Mouse (Mus musculus) limb, embryonic 14.5 days (tissue): Measurements from ENCODE around the gene Tk2. TPM values are rescaled to one million over a fixed set of nuclear protein-coding genes. Genes with fewer than 3 reads are reported as not detected.

Experiments used
- ATAC-seq: fragments of 200-750 bp; cut with Nextera tagmentation; 2 replicates; pipeline ENCODE4 v1.8.0; 2017; ENCODE audit warnings: low read depth, moderate number of reproducible peaks, moderate TSS enrichment; ENCODE audit not compliant: low FRiP score
- DNase-seq: peaks from one replicate; pipeline ENCODE4 v3.0.0-alpha.2; 2015; ENCODE audit warnings: low spot score
- H3K27ac ChIP-seq: fragments of 300-500 bp; sonication (generic); replicated peaks from 2 replicates; pipeline ENCODE4 v1.5.1; 2014; ENCODE audit warnings: low read depth, mild to moderate bottlenecking, low read length, moderate library complexity, mixed read lengths
- H3K27me3 ChIP-seq: fragments of 300-500 bp; sonication (generic); 2 replicates; pipeline ENCODE4 v1.6.1; 2014; ENCODE audit warnings: low read length, mixed read lengths; ENCODE audit not compliant: control insufficient read depth, insufficient read depth
- H3K36me3 ChIP-seq: fragments of 300-500 bp; sonication (generic); 2 replicates; pipeline ENCODE4 v1.6.1; 2014; ENCODE audit warnings: mild to moderate bottlenecking, low read length, moderate library complexity, mixed read lengths; ENCODE audit not compliant: control insufficient read depth, insufficient read depth
- H3K4me1 ChIP-seq: fragments of 300-500 bp; sonication (generic); 2 replicates; pipeline ENCODE4 v1.6.1; 2014; ENCODE audit warnings: antibody characterized with exemption, low read length, mixed read lengths; ENCODE audit not compliant: control insufficient read depth, insufficient read depth
- H3K4me2 ChIP-seq: fragments of 300-500 bp; sonication (generic); replicated peaks from 2 replicates; pipeline ENCODE4 v1.6.1; 2014; ENCODE audit warnings: low read depth, mild to moderate bottlenecking, low read length, moderate library complexity; ENCODE audit not compliant: severe bottlenecking
- H3K4me3 ChIP-seq: fragments of 300-500 bp; sonication (generic); replicated peaks from 2 replicates; pipeline ENCODE4 v1.5.1; 2014; ENCODE audit warnings: low read length
- H3K9ac ChIP-seq: fragments of 300-500 bp; sonication (generic); 2 replicates; pipeline ENCODE4 v1.6.1; 2014; ENCODE audit warnings: mild to moderate bottlenecking, low read depth, low read length, moderate library complexity; ENCODE audit not compliant: severe bottlenecking
- H3K9me3 ChIP-seq: fragments of 300-500 bp; sonication (generic); 2 replicates; pipeline ENCODE4 v1.6.1; 2016; ENCODE audit warnings: low read length; ENCODE audit not compliant: control insufficient read depth
- POLR2A ChIP-seq: fragments of 200-500 bp; IDR thresholded peaks from 2 replicates; pipeline ENCODE4 v1.8.0; 2012; ENCODE audit warnings: inconsistent platforms, mild to moderate bottlenecking, moderate library complexity, borderline replicate concordance; ENCODE audit not compliant: insufficient read depth, insufficient read length; ENCODE audit errors: extremely low read depth
- WGBS: fragments of 180-500 bp; shearing (Covaris S2); extraction: QIAGEN DNeasy Blood & Tissue Kit; methylation state at CpG from one replicate; pipeline ENCODE4 v1.1.7; 2014; 5-methylcytosine and 5-hydroxymethylcytosine counted together
- polyA plus RNA-seq, 2 experiments: library from polyadenylated mRNA; depleted of rRNA in 1 of 2; stranded (reverse) in 1 of 2; unstranded in 1 of 2; fragments of >200 nt; fragmentation: Nextera tagmentation in 1 of 2; extraction: Ambion mirVana in 1 of 2; gene quantifications; 2 replicates each; pipeline versions ENCODE4 v1.2.1 to v1.2.3; 2012 to 2014

The Tk2 gene
- polyA plus RNA-seq, 2 experiments = 18.5 to 19.2 TPM

DNA sequence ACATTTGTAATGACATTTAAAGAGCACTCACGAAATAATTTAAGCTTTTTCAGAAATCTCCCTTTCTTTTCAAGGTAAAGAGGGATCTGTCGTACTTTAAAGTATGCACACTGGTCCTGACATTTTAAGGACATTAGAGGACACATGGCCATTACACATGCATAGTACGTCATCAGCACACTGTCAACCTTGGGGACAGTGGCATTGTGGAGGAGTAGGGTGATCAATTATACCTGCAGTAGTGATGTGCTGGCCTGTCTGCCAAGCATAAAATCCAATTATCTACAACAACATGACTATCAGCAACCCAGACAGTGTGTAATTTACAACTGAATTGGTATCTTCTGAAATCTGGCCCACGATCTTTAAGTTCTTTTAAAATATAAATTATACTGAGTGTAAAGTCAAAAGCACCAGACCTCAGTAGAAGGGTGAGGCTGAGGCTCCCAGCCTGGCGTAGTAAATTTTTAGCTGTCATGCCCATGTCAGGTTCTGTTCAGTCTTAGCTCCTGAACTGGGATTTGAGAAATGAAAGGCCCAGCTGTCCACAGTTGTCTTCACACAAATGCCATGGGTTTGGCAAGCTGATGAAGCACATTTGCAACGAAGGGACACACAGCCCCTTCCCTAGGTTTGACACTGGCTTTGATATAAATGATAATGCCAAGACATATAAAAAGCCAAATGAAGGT lies 57.4 kb downstream of the Tk2 start:
- H3K9ac ChIP-seq = no peak overlapping the region
- H3K4me2 ChIP-seq = no peak overlapping the region
- no peak overlapping the region for H3K4me3 ChIP-seq
- 72% methylated on average over 6 of the region's 6 CpGs for WGBS
- no peak for ATAC-seq
- no peak overlapping the region for H3K27ac ChIP-seq
- no peaks in the 10 kb centered on the region for H3K36me3 ChIP-seq
- no peak for TF ChIP-seq POLR2A
- H3K4me1 ChIP-seq = no peaks in the 10 kb centered on the region
- H3K9me3 ChIP-seq = no peaks in the 10 kb centered on the region
- no peaks in the 10 kb centered on the region for H3K27me3 ChIP-seq
- DNase-seq = no peak

DNA sequence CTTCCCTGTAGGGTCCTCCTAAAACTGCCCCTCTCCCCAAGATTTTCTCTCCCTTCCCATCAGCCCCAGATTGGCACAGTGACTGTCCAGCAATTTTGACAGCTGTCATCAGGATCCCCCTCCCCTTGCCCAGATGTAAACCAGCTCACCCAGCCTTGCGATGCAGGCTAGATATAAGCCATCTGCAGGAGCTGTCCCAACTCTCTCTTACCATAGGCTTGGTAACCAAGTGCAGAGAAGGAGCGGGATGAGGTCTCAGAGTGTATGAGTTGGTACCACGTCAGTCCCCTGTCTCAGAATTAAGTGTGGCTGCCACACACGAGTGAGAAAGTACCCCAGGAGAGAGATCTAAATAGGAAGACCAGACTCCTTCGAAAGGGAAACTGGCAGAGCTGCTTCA lies 59.9 kb downstream of the Tk2 start:
- no peak overlapping the region for H3K9ac ChIP-seq
- no peaks in the 10 kb centered on the region for H3K4me1 ChIP-seq
- H3K4me3 ChIP-seq = no peak overlapping the region
- no peak for ATAC-seq
- WGBS = 57% methylated on average over 5 of the region's 5 CpGs
- H3K27me3 ChIP-seq = no peaks in the 10 kb centered on the region
- no peak overlapping the region for H3K27ac ChIP-seq
- no peaks in the 10 kb centered on the region for H3K36me3 ChIP-seq
- no peak for TF ChIP-seq POLR2A
- H3K4me2 ChIP-seq = no peak overlapping the region
- H3K9me3 ChIP-seq = no peaks in the 10 kb centered on the region
- DNase-seq = no peak

DNA sequence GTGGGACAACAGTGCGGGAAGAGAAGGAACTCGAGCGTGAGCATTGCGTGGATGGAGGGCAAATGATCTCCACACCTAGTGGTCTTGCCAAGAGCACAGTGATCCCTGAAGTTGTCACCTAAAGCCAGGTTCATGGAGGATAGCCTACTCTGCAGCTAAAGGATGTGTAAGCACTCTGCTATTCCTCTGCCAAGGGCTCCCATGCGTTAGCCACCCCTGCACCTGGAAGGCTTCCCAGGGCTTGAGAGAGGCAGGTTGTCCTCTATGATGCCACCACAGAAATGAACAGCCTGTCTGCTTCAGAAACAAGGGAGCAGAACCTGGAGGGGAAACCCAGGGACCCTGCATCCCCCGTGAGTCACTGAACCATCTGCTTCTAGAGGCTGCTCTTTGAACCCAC lies 60.7 kb downstream of the Tk2 start:
- 85% methylated on average over 6 of the region's 6 CpGs for WGBS
- ATAC-seq (no peak), DNase-seq (no peak)
- Histone ChIP-seq H3K9ac (no peak overlapping the region), H3K36me3 (no peaks in the 10 kb centered on the region), H3K4me2 (no peak overlapping the region), H3K27me3 (no peaks in the 10 kb centered on the region), H3K9me3 (no peaks in the 10 kb centered on the region), H3K4me3 (no peak overlapping the region), H3K27ac (no peak overlapping the region), H3K4me1 (no peaks in the 10 kb centered on the region)
- TF ChIP-seq POLR2A = no peak

- DNase-seq (no peak), ATAC-seq (no peak)
- Histone ChIP-seq H3K27me3 (no peaks in the 10 kb centered on the region), H3K4me3 (no peak overlapping the region), H3K9me3 (no peaks in the 10 kb centered on the region), H3K9ac (no peak overlapping the region), H3K36me3 (no peaks in the 10 kb centered on the region), H3K4me1 (no peaks in the 10 kb centered on the region), H3K4me2 (no peak overlapping the region), H3K27ac (no peak overlapping the region)
- no peak for TF ChIP-seq POLR2A
- WGBS = 91% methylated on average over 4 of the region's 4 CpGs
These were observed 61.5 kb downstream of the Tk2 start for GRCm38 (mm10) chr8:104186827-104187226.

DNA sequence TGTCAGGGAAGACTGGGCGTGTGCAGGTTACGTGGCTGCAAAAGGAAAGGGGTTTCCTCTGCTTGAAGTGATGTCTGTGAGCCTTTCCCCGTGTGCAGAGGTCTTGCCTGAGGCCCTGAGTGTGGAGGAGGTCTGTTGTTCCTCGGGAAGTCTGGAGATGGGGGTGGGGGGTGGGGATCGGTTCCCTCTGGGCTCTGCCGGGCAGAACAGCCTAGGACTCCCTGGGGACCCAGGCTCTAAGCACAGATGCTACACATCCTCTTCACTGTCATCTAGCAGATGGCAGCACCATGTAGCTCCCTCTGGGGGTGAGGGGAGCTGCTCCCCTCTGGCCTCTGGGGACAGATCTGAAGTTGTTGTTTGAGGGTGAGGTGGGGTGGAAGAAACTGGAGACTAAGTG lies 63.5 kb downstream of the Tk2 start:
- WGBS = 33% methylated on average over 6 of the region's 6 CpGs
- Histone ChIP-seq H3K27me3 (no peaks in the 10 kb centered on the region), H3K4me3 (no peak overlapping the region), H3K27ac (no peak overlapping the region), H3K4me2 (no peak overlapping the region), H3K4me1 (no peaks in the 10 kb centered on the region), H3K36me3 (no peaks in the 10 kb centered on the region), H3K9ac (no peak overlapping the region), H3K9me3 (no peaks in the 10 kb centered on the region)
- DNase-seq (no peak), ATAC-seq (no peak)
- no peak for TF ChIP-seq POLR2A
